Mouse (Mus musculus) MEL (cell line): ENCODE measurements around the gene Dap. TPM values are rescaled to one million over a fixed set of nuclear protein-coding genes. Genes with fewer than 3 reads are reported as not detected.

ENCODE experiments used
- BHLHE40 ChIP-seq: IDR thresholded peaks from 2 replicates; pipeline ENCODE4 v1.6.1; 2012; ENCODE audit warnings: low read depth, mild to moderate bottlenecking, inconsistent platforms, low read length, improper control_type of control experiment, borderline replicate concordance
- CHD1 ChIP-seq: IDR thresholded peaks from 2 replicates; pipeline ENCODE4 v1.6.1; 2012; ENCODE audit warnings: low read depth, mild to moderate bottlenecking, inconsistent platforms, low read length, improper control_type of control experiment
- CTCF ChIP-seq, 3 experiments: IDR thresholded peaks in 2 of 3; conservative IDR thresholded peaks in 1 of 3; 2 replicates each; pipeline ENCODE4 v1.5.1; 2011 to 2012; ENCODE audit warnings: low read length in 3 of 3, low read depth in 2 of 3, mild to moderate bottlenecking in 2 of 3, improper control_type of control experiment in 1 of 3, inconsistent platforms in 1 of 3, mixed read lengths in 1 of 3, moderate library complexity in 1 of 3; ENCODE audit not compliant: control insufficient read depth in 1 of 3, insufficient read depth in 1 of 3, poor library complexity in 1 of 3, severe bottlenecking in 1 of 3
- ELF1 ChIP-seq: IDR thresholded peaks from 2 replicates; pipeline ENCODE4 v1.6.1; 2014; ENCODE audit warnings: low read depth, mild to moderate bottlenecking, inconsistent platforms, low read length, improper control_type of control experiment, moderate library complexity
- EP300 ChIP-seq, 2 experiments: IDR thresholded peaks; 2 replicates each; pipeline ENCODE4 v1.6.1; 2011; ENCODE audit warnings: improper control_type of control experiment in 2 of 2, low read length in 2 of 2, low read depth in 1 of 2, mild to moderate bottlenecking in 1 of 2
- GABPA ChIP-seq: IDR thresholded peaks from 2 replicates; pipeline ENCODE4 v1.6.1; 2012; ENCODE audit warnings: low read depth, mild to moderate bottlenecking, inconsistent platforms, low read length, improper control_type of control experiment, moderate library complexity
- HCFC1 ChIP-seq: IDR thresholded peaks from 2 replicates; pipeline ENCODE4 v1.6.1; 2012; ENCODE audit warnings: low read depth, mild to moderate bottlenecking, inconsistent platforms, low read length, improper control_type of control experiment, moderate library complexity
- JUND ChIP-seq: IDR thresholded peaks from 2 replicates; pipeline ENCODE4 v1.6.1; 2011; ENCODE audit warnings: low read depth, mild to moderate bottlenecking, improper control_type of control experiment, low read length
- KAT2A ChIP-seq: conservative IDR thresholded peaks from 2 replicates; pipeline ENCODE4 v1.6.1; 2012; ENCODE audit warnings: low read depth, low read length, improper control_type of control experiment, inconsistent platforms
- MAFK ChIP-seq: IDR thresholded peaks from 2 replicates; pipeline ENCODE4 v1.6.1; 2011; ENCODE audit warnings: low read depth, mild to moderate bottlenecking, low read length, improper control_type of control experiment, borderline replicate concordance
- MAZ ChIP-seq: IDR thresholded peaks from 2 replicates; pipeline ENCODE4 v1.6.1; 2012; ENCODE audit warnings: low read depth, mild to moderate bottlenecking, inconsistent platforms, low read length, improper control_type of control experiment
- MXI1 ChIP-seq: IDR thresholded peaks from 2 replicates; pipeline ENCODE4 v1.6.1; 2011; ENCODE audit warnings: mild to moderate bottlenecking, low read depth, low read length, improper control_type of control experiment
- NRF1 ChIP-seq: IDR thresholded peaks from 2 replicates; pipeline ENCODE4 v1.6.1; 2014; ENCODE audit warnings: low read depth, mild to moderate bottlenecking, inconsistent platforms, low read length, improper control_type of control experiment, moderate library complexity; ENCODE audit not compliant: poor library complexity, insufficient read depth, severe bottlenecking
- POLR2AphosphoS2 ChIP-seq: IDR thresholded peaks from 2 replicates; pipeline ENCODE4 v1.6.1; 2011; ENCODE audit warnings: low read length, improper control_type of control experiment
- SIN3A ChIP-seq: IDR thresholded peaks from 2 replicates; pipeline ENCODE4 v1.6.1; 2012; ENCODE audit warnings: low read length, improper control_type of control experiment, inconsistent platforms
- SMC3 ChIP-seq: IDR thresholded peaks from 2 replicates; pipeline ENCODE4 v1.6.1; 2011; ENCODE audit warnings: low read depth, low read length, improper control_type of control experiment
- TBP ChIP-seq: IDR thresholded peaks from 2 replicates; pipeline ENCODE4 v1.8.0; 2011; ENCODE audit warnings: low read depth, low read length, improper control_type of control experiment
- TCF12 ChIP-seq: IDR thresholded peaks from 2 replicates; pipeline ENCODE4 v1.6.1; 2014; ENCODE audit warnings: low read depth, mild to moderate bottlenecking, inconsistent platforms, low read length, improper control_type of control experiment, moderate library complexity
- UBTF ChIP-seq: IDR thresholded peaks from 2 replicates; pipeline ENCODE4 v1.6.1; 2012; ENCODE audit warnings: low read depth, mild to moderate bottlenecking, inconsistent platforms, low read length, improper control_type of control experiment, moderate library complexity, borderline replicate concordance; ENCODE audit not compliant: insufficient read depth
- USF2 ChIP-seq, 2 experiments: IDR thresholded peaks; 2 replicates each; pipeline ENCODE4 v1.6.1; 2011 to 2012; ENCODE audit warnings: improper control_type of control experiment in 2 of 2, low read length in 2 of 2, borderline replicate concordance in 1 of 2, inconsistent platforms in 1 of 2, low read depth in 1 of 2, mild to moderate bottlenecking in 1 of 2; ENCODE audit not compliant: insufficient read depth in 1 of 2
- ZC3H11A ChIP-seq: IDR thresholded peaks from 2 replicates; pipeline ENCODE4 v1.6.1; 2012; ENCODE audit warnings: low read depth, mild to moderate bottlenecking, inconsistent platforms, low read length, improper control_type of control experiment
- ZKSCAN1 ChIP-seq: IDR thresholded peaks from 2 replicates; pipeline ENCODE4 v1.6.1; 2012; ENCODE audit warnings: low read depth, mild to moderate bottlenecking, inconsistent platforms, low read length, improper control_type of control experiment, moderate library complexity
- polyA plus RNA-seq, 2 experiments: library from polyadenylated mRNA; stranded (reverse) in 1 of 2; unstranded in 1 of 2; fragments of >175 nt in 1 of 2; fragments of >200 nt in 1 of 2; gene quantifications; 2 replicates each; pipeline versions ENCODE4 v1.2.1 to v1.2.4; 2012; ENCODE audit warnings: low replicate concordance in 2 of 2, low read depth in 1 of 2; ENCODE audit not compliant: insufficient read length in 2 of 2, insufficient read depth in 1 of 2, missing spikeins in 1 of 2
- total RNA-seq: library from RNA; depleted of rRNA; stranded (reverse); fragments of 300-350 nt; gene quantifications from 2 replicates; pipeline ENCODE4 v1.2.3, GENCODE M21; 2012

The Dap gene
- total and polyA plus RNA-seq, 3 experiments: 17.8 to 72.6 TPM; not detected in 1

DNA sequence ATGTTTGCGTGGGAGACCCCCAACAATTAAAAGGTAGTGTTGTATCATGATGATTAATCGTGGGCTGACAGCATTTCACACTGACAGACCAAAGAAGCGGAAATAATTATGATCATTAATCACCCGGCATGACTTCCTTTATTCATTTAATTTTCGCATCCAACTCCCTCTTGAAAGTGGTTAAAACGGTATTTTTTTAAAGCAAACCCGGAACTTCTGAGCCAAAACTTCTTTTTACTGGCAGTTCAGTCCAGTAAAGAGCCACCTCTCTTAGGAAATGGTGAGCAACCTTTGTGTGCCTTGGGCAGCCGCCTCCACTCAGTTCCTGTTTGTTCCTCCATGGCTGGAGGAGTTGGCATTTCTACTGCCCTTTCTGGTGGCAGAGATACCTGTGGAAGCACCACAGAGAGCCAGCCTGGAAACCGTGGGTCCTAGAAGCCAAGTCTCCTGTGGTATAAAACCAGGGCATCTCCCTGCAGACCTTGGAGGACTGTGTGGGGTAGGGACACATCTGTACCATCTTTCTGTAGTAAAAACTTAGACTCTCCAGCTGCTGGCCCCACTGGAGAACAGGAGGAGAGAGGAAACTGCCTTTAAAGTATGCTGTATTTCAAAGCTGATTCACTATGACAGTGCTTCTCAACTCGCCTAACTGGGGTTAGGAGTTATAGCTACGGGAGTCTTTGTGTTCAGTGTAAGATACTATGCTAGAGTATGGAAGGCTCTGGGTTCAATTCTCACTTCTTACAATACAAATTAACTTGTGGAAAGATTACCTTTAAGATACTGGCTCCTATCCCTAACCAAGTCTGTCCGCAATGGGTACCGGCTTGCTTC is 910 bp downstream of the Dap start (continued):
- peak; percentile 81 for TF ChIP-seq SIN3A
- 0 out of 2 replicates have a peak, but pooled peaks have one; percentile 18 for TF ChIP-seq TCF12
- TF ChIP-seq SMC3: no peak
- no peak for TF ChIP-seq MAZ
- TF ChIP-seq MXI1: no peak; the same call in 1 of the 2 replicates
- TF ChIP-seq EP300 (IDR thresholded peaks at IDR 0.05; ENCODE audit: low read depth in 1 of 2, low read length in 2 of 2): peak; percentile 47 to 52; a peak in 3 of 4 replicates
- TF ChIP-seq CHD1: 0 out of 2 replicates have a peak, but pooled peaks have one; percentile 39
- peak; percentile 60 for TF ChIP-seq ELF1
- no peak for TF ChIP-seq CTCF (IDR thresholded peaks at IDR 0.05 in 2 of 3, conservative IDR thresholded peaks at IDR 0.05 in 1 of 3; ENCODE audit: control insufficient read depth in 1 of 3, insufficient read depth in 1 of 3, low read depth in 2 of 3, low read length in 3 of 3, poor library complexity in 1 of 3, severe bottlenecking in 1 of 3)
- no peak for TF ChIP-seq HCFC1
- TF ChIP-seq USF2 (IDR thresholded peaks at IDR 0.05; ENCODE audit: borderline replicate concordance in 1 of 2, insufficient read depth in 1 of 2, low read depth in 1 of 2, low read length in 2 of 2): no peak
- no peak; the same call in 1 of the 2 replicates for TF ChIP-seq ZKSCAN1
- no peak for TF ChIP-seq BHLHE40
- TF ChIP-seq TBP: no peak
- TF ChIP-seq UBTF: no peak
- TF ChIP-seq JUND: no peak
- no peak for TF ChIP-seq ZC3H11A
- no peak for TF ChIP-seq MAFK
- TF ChIP-seq NRF1: no peak
- TF ChIP-seq KAT2A: no peak
- no peak for TF ChIP-seq POLR2AphosphoS2
- no peak for TF ChIP-seq GABPA
- TF ChIP-seq, all 39 proteins: peak for 10
